Mouse (Mus musculus) common myeloid progenitor, adult 5-6 weeks (primary cell): Measurements from ENCODE around the gene Adprh. TPM values are rescaled to one million over a fixed set of nuclear protein-coding genes. Genes with fewer than 3 reads are reported as not detected.

ENCODE experiments used
- ATAC-seq: replicated peaks from 2 replicates; pipeline ENCODE4 v1.8.0; 2016; ENCODE audit warnings: low read depth, mild to moderate bottlenecking, moderate TSS enrichment, inconsistent platforms; ENCODE audit not compliant: poor library complexity, severe bottlenecking
- total RNA-seq: library from RNA; stranded (forward); fragments of 200-1000, 187-1606 nt; gene quantifications from 2 replicates; pipeline ENCODE4 v1.2.3, GENCODE M21; 2017

The Adprh gene
- total RNA-seq, 1 experiment from 2014 or later, result 13.7 TPM

- no peak for ATAC-seq
Measured at GRCm38 (mm10) chr16:38445576-38445975, 6.9 kb downstream of the Adprh start.

- no peak for ATAC-seq
Measured at GRCm38 (mm10) chr16:38445046-38445445, 7.5 kb downstream of the Adprh start.

- ATAC-seq, result no peak
Measured at GRCm38 (mm10) chr16:38443721-38444464, 8.6 kb downstream of the Adprh start.

GRCm38 (mm10) chr16:38442216-38442615 is 10.3 kb downstream of the Adprh start:
- ATAC-seq, result no peak

GRCm38 (mm10) chr16:38441611-38442010 is 10.9 kb downstream of the Adprh start:
- no peak for ATAC-seq

GRCm38 (mm10) chr16:38440403-38440802 is 12.1 kb downstream of the Adprh start:
- ATAC-seq, result no peak

- no peak for ATAC-seq
Measured at GRCm38 (mm10) chr16:38439190-38439589, 13.3 kb downstream of the Adprh start.

- ATAC-seq, result no peak
Measured at GRCm38 (mm10) chr16:38434295-38434795, 18.2 kb downstream of the Adprh start.

GRCm38 (mm10) chr16:38433514-38433913 is 19.0 kb downstream of the Adprh start:
- no peak for ATAC-seq

- no peak for ATAC-seq
Measured at GRCm38 (mm10) chr16:38432498-38433425, 19.7 kb downstream of the Adprh start, which contains the start of gene Pla1a. Pla1a (minus strand) TSS chr16:38433145.

- ATAC-seq, result no peak
Measured at GRCm38 (mm10) chr16:38431446-38432185, 20.9 kb downstream of the Adprh start.

GRCm38 (mm10) chr16:38425799-38426198 is 26.7 kb downstream of the Adprh start:
- ATAC-seq, result no peak

GRCm38 (mm10) chr16:38425374-38425773 is 27.1 kb downstream of the Adprh start:
- no peak for ATAC-seq

- no peak for ATAC-seq
Measured at GRCm38 (mm10) chr16:38414953-38415352, 37.5 kb downstream of the Adprh start.

GRCm38 (mm10) chr16:38408416-38408815 is 44.1 kb downstream of the Adprh start:
- no peak for ATAC-seq

GRCm38 (mm10) chr16:38407584-38407983 is 44.9 kb downstream of the Adprh start:
- ATAC-seq, result no peak

- peak; percentile 27; the same call in 1 of the 2 replicates for ATAC-seq
Measured at GRCm38 (mm10) chr16:38406708-38407107, 45.8 kb downstream of the Adprh start.

- ATAC-seq, result no peak
Measured at GRCm38 (mm10) chr16:38406293-38406692, 46.2 kb downstream of the Adprh start.

GRCm38 (mm10) chr16:38403639-38404038 is 48.9 kb downstream of the Adprh start:
- peak; percentile 85 for ATAC-seq

- ATAC-seq, result no peak
Measured at GRCm38 (mm10) chr16:38401468-38401867, 51.0 kb downstream of the Adprh start.
